Mouse (Mus musculus): Measurements from ENCODE around the gene Mras. TPM values are rescaled to one million over a fixed set of nuclear protein-coding genes. Genes with fewer than 3 reads are reported as not detected.
A peak's percentile ranks its signal among the peaks of the same experiment; 100 is the strongest.

Mras gene
- polyA plus RNA-seq, 1 experiment from 2014 or later, result 10.8 TPM

DNA sequence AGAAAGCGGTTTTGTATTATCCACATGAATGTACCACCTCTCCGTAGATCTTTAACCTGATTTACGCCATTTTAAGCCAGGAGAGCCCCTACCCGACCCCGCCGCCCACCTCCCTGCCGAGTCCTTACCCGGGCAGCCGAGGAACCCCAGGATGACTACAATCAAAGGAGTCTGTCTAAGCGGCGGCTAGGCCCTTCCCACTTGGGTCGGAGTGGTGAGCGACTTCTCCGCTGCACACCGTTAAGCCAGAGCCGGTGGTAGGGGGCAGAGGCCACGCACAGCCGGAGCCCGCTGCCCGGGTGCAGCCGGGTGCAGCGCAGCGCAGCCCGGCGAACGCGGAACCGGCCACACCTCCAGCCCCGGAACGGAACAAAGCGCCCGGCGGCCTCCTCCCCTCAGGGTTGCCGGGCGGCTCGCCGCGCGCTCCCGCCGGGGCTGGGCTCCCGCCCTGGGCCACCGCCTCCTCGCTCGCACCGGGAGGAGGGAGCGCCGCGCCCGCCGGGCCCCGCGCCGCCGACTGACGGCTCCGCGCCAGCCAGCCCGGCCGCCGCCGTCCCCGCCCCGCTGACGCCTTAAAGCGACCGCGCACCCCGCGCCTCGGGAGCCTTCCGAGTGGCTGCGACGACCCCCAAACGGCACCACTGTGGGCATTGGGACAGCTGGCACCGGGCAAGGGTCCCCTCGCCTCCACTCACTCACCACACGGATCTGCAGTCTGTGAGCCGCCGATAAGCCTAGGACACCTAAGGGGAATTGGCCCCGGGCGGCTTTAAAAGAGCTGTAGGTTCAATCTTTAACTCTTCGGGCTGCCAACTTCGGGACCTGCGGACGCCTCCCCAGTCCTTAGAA, 775 bp downstream of the Mras start:
- H3K27ac ChIP-seq (replicated peaks), result peak overlapping the region; percentile 86
- under 1% methylated on average over 86 of the region's 86 CpGs for WGBS
- peak overlapping the region; percentile 73 for H3K4me3 ChIP-seq
- peak; percentile 75 for DNase-seq (ENCODE audit: low spot score)
- H3K4me1 ChIP-seq, result peaks cover 26% of the 10 kb centered on the region
- H3K9me3 ChIP-seq, result no peaks in the 10 kb centered on the region
- peaks cover 53% of the 10 kb centered on the region for H3K27me3 ChIP-seq (replicated peaks; ENCODE audit: low read depth, poor library complexity, severe bottlenecking)
- H3K36me3 ChIP-seq (replicated peaks), result no peaks in the 10 kb centered on the region

- Histone ChIP-seq H3K27me3 (replicated peaks; ENCODE audit: low read depth, poor library complexity, severe bottlenecking) (peaks cover 53% of the 10 kb centered on the region), H3K4me3 (peak overlapping the region; percentile 73), H3K36me3 (replicated peaks) (no peaks in the 10 kb centered on the region), H3K4me1 (peaks cover 26% of the 10 kb centered on the region), H3K9me3 (no peaks in the 10 kb centered on the region), H3K27ac (replicated peaks) (peak overlapping the region; percentile 86)
- DNase-seq (ENCODE audit: low spot score), result no peak
- 12% methylated on average over 16 of the region's 16 CpGs for WGBS
These were observed 1.5 kb downstream of the Mras start for GRCm38 (mm10) chr9:99435619-99436181.

DNA sequence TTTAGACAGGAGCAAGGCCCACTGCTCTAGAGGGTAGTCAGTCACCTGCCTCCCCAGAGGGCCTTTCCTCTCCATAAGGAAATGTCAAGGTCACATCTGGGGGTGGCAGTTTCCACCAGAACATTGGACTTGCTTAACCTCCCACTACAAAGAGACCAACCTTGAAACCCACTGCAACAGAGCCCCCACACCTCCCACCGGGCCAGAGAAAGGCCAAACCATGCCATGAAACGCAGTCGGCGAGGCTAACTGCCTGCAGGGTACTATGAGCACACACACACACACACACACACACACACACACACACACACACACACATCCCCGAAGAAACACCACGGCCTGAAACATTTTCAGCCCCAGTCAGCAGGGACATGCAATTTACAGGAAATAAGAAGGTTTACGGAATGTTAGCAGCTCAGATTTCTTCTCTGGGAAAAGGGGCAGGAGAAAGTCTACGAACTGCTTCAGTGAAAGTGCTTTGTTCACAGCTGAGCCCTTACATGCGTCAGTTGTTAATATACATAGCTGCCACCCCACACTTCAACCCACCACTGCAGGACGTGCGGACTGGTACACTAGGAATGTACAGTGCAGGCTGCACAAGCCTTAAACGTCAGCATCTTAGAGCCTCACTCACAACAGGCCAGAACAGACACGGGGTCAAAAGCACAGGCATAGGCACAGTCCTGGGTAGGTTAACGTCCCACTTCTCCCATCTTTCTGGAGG, 2.1 kb downstream of the Mras start:
- peak overlapping the region; percentile 73 for H3K4me3 ChIP-seq
- DNase-seq (ENCODE audit: low spot score), result peak; percentile 61
- H3K27me3 ChIP-seq (replicated peaks; ENCODE audit: low read depth, poor library complexity, severe bottlenecking), result peaks cover 53% of the 10 kb centered on the region
- H3K36me3 ChIP-seq (replicated peaks), result no peaks in the 10 kb centered on the region
- WGBS, result 31% methylated on average over 14 of the region's 14 CpGs
- H3K4me1 ChIP-seq, result peaks cover 26% of the 10 kb centered on the region
- no peaks in the 10 kb centered on the region for H3K9me3 ChIP-seq
- peak overlapping the region; percentile 86 for H3K27ac ChIP-seq (replicated peaks)

DNA sequence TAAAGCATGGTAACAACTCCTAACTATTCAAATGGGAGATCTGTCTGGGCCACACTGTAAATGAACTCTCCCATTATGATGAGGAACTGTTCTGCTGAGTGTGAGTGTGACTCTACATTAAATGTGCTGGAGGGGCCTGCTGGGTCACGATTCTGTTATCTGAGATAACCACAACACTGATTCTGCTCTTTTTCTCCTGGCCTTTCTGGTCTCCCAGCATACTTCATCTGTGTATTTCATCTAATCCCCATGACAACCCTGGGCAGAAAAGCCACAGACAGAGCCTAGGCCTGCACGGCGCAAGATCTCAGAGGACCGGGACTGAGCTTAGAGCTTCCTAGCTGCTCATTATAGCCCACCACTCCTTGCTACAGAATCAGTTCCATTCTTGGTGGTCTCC, 4.7 kb downstream of the Mras start:
- Histone ChIP-seq H3K4me1 (peaks cover 29% of the 10 kb centered on the region), H3K36me3 (replicated peaks) (no peaks in the 10 kb centered on the region), H3K4me3 (no peak overlapping the region), H3K27ac (replicated peaks) (no peak overlapping the region), H3K9me3 (no peaks in the 10 kb centered on the region), H3K27me3 (replicated peaks; ENCODE audit: low read depth, poor library complexity, severe bottlenecking) (peaks cover 32% of the 10 kb centered on the region)
- no peak for DNase-seq (ENCODE audit: low spot score)
- WGBS, result 91% methylated on average over 4 of the region's 4 CpGs

DNA sequence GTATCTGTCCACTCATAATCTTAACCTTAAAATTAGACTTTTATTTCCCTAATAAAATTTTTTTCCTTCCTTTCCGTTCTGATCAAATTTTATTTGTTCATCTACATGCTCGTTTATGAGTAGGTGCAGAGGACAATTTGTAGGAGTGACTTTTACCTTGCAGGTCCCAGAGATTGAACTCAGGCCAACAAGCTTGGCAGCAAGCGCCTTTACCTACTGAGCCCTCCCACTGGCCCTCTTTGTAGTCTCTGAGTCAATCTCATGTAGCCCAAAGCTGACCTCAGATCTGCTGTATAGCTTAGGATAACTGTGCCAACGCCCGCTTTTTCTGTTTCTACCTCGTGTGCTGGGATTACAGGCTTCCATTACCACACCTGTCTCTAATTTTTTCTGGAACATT, 5.2 kb downstream of the Mras start:
- Histone ChIP-seq H3K4me1 (peaks cover 25% of the 10 kb centered on the region), H3K4me3 (no peak overlapping the region), H3K27ac (replicated peaks) (no peak overlapping the region), H3K27me3 (replicated peaks; ENCODE audit: low read depth, poor library complexity, severe bottlenecking) (peaks cover 26% of the 10 kb centered on the region), H3K36me3 (replicated peaks) (no peaks in the 10 kb centered on the region), H3K9me3 (no peaks in the 10 kb centered on the region)
- WGBS, result 89% methylated on average over 6 of the region's 6 CpGs
- no peak for DNase-seq (ENCODE audit: low spot score)

DNA sequence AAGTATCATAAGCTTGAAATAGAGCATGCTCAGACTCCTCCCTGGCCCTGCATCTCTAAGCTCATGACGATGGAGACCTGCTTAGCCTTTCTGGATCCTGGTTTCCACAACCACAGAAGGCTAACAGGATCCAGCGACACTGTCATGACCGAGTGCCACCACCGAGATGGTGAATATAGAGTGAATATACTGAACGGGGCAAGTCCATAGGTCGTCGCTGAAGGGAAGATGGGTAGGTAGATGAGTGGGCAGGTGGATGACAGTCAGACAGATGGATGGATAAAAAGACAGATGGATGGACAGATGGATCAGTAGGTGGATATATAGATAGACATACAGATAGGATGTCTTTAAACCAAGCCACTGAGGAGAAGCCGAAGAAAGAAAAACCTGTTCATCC, 5.8 kb downstream of the Mras start:
- no peaks in the 10 kb centered on the region for H3K36me3 ChIP-seq (replicated peaks)
- 90% methylated on average over 8 of the region's 8 CpGs for WGBS
- DNase-seq (ENCODE audit: low spot score), result no peak
- peaks cover 23% of the 10 kb centered on the region for H3K27me3 ChIP-seq (replicated peaks; ENCODE audit: low read depth, poor library complexity, severe bottlenecking)
- H3K4me1 ChIP-seq, result peaks cover 25% of the 10 kb centered on the region
- no peaks in the 10 kb centered on the region for H3K9me3 ChIP-seq
- no peak overlapping the region for H3K27ac ChIP-seq (replicated peaks)
- no peak overlapping the region for H3K4me3 ChIP-seq

DNA sequence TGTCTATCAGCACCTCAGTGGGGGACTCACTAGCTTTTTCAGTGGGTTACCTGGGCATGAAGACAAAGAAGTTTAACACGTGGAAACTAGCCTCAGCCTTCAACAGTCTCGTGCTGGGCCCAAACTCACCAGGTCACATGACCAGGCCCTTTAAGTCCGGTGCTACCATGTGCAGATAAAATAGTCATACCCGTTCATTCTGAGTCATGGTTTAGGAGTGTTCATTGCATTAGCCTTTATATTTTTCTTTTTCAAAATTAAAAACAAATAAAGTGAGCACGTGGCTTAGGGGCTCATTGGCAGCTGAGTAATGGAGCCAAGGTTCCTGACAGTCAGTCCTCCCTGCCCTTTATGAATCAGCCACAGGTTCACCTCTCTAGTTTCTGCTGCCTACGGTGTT, 6.4 kb downstream of the Mras start:
- 86% methylated on average over 6 of the region's 6 CpGs for WGBS
- H3K4me1 ChIP-seq, result peaks cover 22% of the 10 kb centered on the region
- H3K9me3 ChIP-seq, result no peaks in the 10 kb centered on the region
- no peak overlapping the region for H3K27ac ChIP-seq (replicated peaks)
- no peak for DNase-seq (ENCODE audit: low spot score)
- H3K27me3 ChIP-seq (replicated peaks; ENCODE audit: low read depth, poor library complexity, severe bottlenecking), result peaks cover 20% of the 10 kb centered on the region
- H3K36me3 ChIP-seq (replicated peaks), result no peaks in the 10 kb centered on the region
- H3K4me3 ChIP-seq, result no peak overlapping the region

DNA sequence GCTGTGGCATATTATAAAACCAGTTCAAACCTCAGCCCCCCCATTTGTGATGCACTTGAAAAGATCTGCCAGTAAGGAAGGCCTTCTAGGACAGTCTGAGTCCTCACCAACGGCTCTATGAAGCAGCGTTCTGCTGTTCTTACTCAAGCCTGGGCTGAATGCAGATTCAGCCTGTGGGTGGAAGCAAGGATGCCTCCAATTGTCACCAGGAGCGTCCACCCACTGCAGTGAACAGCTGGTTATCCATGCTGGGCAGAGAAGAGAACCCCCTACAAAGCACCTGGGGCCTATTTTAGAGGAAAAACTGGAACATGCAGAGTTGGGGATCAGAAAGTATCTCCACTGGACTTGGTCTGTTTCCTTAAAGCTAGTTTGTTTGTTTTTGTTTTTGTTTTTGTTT, 7.3 kb downstream of the Mras start:
- Histone ChIP-seq H3K9me3 (no peaks in the 10 kb centered on the region), H3K4me1 (peaks cover 22% of the 10 kb centered on the region), H3K27me3 (replicated peaks; ENCODE audit: low read depth, poor library complexity, severe bottlenecking) (peaks cover 10% of the 10 kb centered on the region), H3K4me3 (no peak overlapping the region), H3K27ac (replicated peaks) (no peak overlapping the region), H3K36me3 (replicated peaks) (no peaks in the 10 kb centered on the region)
- no peak for DNase-seq (ENCODE audit: low spot score)
- 83% methylated on average over 3 of the region's 3 CpGs for WGBS

- Histone ChIP-seq H3K27me3 (replicated peaks; ENCODE audit: low read depth, poor library complexity, severe bottlenecking) (peaks cover under 1% of the 10 kb centered on the region), H3K9me3 (no peaks in the 10 kb centered on the region), H3K36me3 (replicated peaks) (no peaks in the 10 kb centered on the region), H3K4me3 (no peak overlapping the region), H3K27ac (replicated peaks) (no peak overlapping the region), H3K4me1 (peaks cover 23% of the 10 kb centered on the region)
- 70% methylated on average over 11 of the region's 11 CpGs for WGBS
- DNase-seq (ENCODE audit: low spot score), result no peak
These were observed 8.4 kb downstream of the Mras start for GRCm38 (mm10) chr9:99428601-99429331.

DNA sequence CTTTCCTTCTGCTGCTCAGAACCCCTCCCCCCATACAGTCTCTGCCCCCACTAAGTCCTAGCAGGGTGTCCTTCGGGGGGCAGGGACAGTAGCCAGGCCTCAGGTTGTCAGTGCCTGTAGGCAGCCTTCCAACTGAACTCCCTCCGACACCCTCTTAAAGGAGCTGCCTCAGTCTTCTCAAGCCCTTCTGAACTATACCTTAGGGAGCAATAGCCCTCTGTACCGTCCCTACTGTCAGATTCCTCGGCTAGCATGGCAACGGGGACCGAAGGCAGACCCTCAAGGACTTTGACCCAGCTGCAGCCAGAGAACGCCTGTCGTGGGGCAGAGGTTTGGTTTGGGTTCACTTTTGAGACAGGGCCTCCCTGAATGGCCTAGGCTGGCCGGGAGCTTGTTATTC, 11.9 kb downstream of the Mras start:
- WGBS, result 76% methylated on average over 9 of the region's 9 CpGs
- Histone ChIP-seq H3K27ac (replicated peaks) (peak overlapping the region; percentile 16; the same call in 1 of the 2 replicates), H3K27me3 (replicated peaks; ENCODE audit: low read depth, poor library complexity, severe bottlenecking) (no peaks in the 10 kb centered on the region), H3K36me3 (replicated peaks) (no peaks in the 10 kb centered on the region), H3K9me3 (no peaks in the 10 kb centered on the region), H3K4me1 (peaks cover 45% of the 10 kb centered on the region), H3K4me3 (no peak overlapping the region)
- DNase-seq (ENCODE audit: low spot score), result no peak

- Histone ChIP-seq H3K36me3 (replicated peaks) (no peaks in the 10 kb centered on the region), H3K27ac (replicated peaks) (peak overlapping the region; percentile 54), H3K9me3 (no peaks in the 10 kb centered on the region), H3K4me3 (no peak overlapping the region), H3K4me1 (peaks cover 45% of the 10 kb centered on the region), H3K27me3 (replicated peaks; ENCODE audit: low read depth, poor library complexity, severe bottlenecking) (no peaks in the 10 kb centered on the region)
- no peak for DNase-seq (ENCODE audit: low spot score)
- WGBS, result 63% methylated on average over 4 of the region's 4 CpGs
These were observed 12.7 kb downstream of the Mras start for GRCm38 (mm10) chr9:99424574-99424863.

DNA sequence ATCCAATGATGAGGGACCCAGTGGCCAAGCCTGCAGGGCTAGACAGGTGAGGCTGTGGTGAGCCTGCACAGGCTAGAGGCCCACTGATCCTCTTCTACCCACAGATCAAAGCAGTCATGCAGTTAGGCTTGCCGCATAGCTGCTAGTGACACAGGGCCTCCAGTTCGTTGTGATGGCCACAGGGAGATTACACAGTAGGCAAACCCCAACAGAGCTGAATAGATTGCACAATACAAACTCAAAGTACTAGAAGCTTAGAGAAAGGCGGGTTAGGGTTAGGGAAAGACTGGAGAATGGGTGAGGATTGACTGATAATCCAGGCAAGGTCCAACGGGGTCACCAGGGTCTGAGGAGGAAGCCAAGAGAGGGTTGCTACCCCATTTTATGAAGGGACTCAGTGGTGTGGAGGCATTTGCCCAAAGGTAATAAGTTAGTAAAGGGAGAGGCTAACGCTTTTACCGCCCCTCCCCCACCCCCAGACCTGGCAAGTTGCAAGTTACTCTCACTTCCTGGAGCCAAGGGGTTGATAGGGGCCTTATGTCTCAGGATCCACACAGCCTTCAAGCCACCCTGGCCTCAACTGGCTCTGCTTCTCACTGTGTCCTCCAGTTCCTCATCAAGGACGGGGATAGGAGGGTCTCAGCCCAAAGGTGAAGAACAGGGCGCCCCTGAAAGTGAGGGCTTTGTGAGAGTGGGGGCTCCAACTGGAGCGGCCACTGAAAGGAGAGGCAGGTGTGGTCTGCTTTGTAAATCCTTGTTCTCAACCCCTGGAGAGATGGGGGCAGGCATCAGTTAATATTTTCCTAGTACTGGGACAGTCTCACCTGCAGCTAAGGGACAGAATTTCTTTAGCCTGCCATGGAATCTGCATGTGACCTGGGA, 13.2 kb downstream of the Mras start:
- no peaks in the 10 kb centered on the region for H3K36me3 ChIP-seq (replicated peaks)
- H3K9me3 ChIP-seq, result no peaks in the 10 kb centered on the region
- DNase-seq (ENCODE audit: low spot score), result no peak
- H3K27me3 ChIP-seq (replicated peaks; ENCODE audit: low read depth, poor library complexity, severe bottlenecking), result no peaks in the 10 kb centered on the region
- WGBS, result 67% methylated on average over 9 of the region's 9 CpGs
- peak overlapping the region; percentile 54 for H3K27ac ChIP-seq (replicated peaks)
- peaks cover 46% of the 10 kb centered on the region for H3K4me1 ChIP-seq
- H3K4me3 ChIP-seq, result no peak overlapping the region
